Mouse (Mus musculus) embryonic fibroblast, embryonic 13.5 days (primary cell): ENCODE data around the gene Pcolce. TPM values are rescaled to one million over a fixed set of nuclear protein-coding genes. Genes with fewer than 3 reads are reported as not detected.
A peak's percentile ranks its signal among the peaks of the same experiment; 100 is the strongest.

Experiments used
- H3K27ac ChIP-seq: 2 replicates; pipeline ENCODE4 v1.5.1; 2012; ENCODE audit warnings: low read length, control low read depth, inconsistent platforms; ENCODE audit not compliant: insufficient read depth
- H3K4me1 ChIP-seq: 2 replicates; pipeline ENCODE4 v1.6.1; 2011; ENCODE audit warnings: low read length; ENCODE audit not compliant: control insufficient read depth, insufficient read depth
- H3K4me3 ChIP-seq: 2 replicates; pipeline ENCODE4 v1.5.1; 2011; ENCODE audit warnings: mild to moderate bottlenecking, control low read depth, low read length; ENCODE audit not compliant: insufficient read depth
- CTCF ChIP-seq: IDR thresholded peaks from 2 replicates; pipeline ENCODE4 v1.5.1; 2011; ENCODE audit warnings: mild to moderate bottlenecking, control low read depth, low read length, moderate library complexity, borderline replicate concordance; ENCODE audit not compliant: insufficient read depth
- POLR2A ChIP-seq: IDR thresholded peaks from 2 replicates; pipeline ENCODE4 v1.6.1; 2011; ENCODE audit warnings: low read depth, mild to moderate bottlenecking, control low read depth, low read length, moderate library complexity
- polyA plus RNA-seq: library from polyadenylated mRNA; stranded (reverse); fragments of >200 nt; gene quantifications from 2 replicates; pipeline ENCODE4 v1.2.4, GENCODE M21; 2011; ENCODE audit warnings: low read depth; ENCODE audit not compliant: missing spikeins, insufficient read length

Pcolce gene
- polyA plus RNA-seq, 1 experiment = 732 TPM

- Histone ChIP-seq H3K4me1 (peaks cover 16% of the 10 kb centered on the region), H3K27ac (peak overlapping the region; percentile 99), H3K4me3 (peak overlapping the region; percentile 77)
- TF ChIP-seq POLR2A (peak; percentile 85), CTCF (no peak)
Observed at GRCm38 (mm10) chr5:137611245-137611602, 2.4 kb downstream of the Pcolce start.

GRCm38 (mm10) chr5:137610548-137611244 is 2.9 kb downstream of the Pcolce start:
- TF ChIP-seq CTCF (no peak), POLR2A (peak; percentile 92)
- Histone ChIP-seq H3K27ac (peak overlapping the region; percentile 99), H3K4me1 (peaks cover 16% of the 10 kb centered on the region), H3K4me3 (peak overlapping the region; percentile 77)

- Histone ChIP-seq H3K4me3 (peak overlapping the region; percentile 77), H3K4me1 (peaks cover 16% of the 10 kb centered on the region), H3K27ac (peak overlapping the region; percentile 99)
- TF ChIP-seq CTCF (no peak), POLR2A (no peak)
Observed at GRCm38 (mm10) chr5:137610056-137610455, 3.5 kb downstream of the Pcolce start.

- Histone ChIP-seq H3K4me1 (peaks cover 16% of the 10 kb centered on the region), H3K27ac (no peak overlapping the region)
- TF ChIP-seq POLR2A (no peak), CTCF (no peak)
Observed at GRCm38 (mm10) chr5:137609292-137609691, 4.3 kb downstream of the Pcolce start.

GRCm38 (mm10) chr5:137608654-137609190 is 4.9 kb downstream of the Pcolce start:
- Histone ChIP-seq H3K4me1 (peaks cover 14% of the 10 kb centered on the region), H3K4me3 (peak overlapping the region; percentile 77), H3K27ac (no peak overlapping the region)
- no peak for TF ChIP-seq POLR2A
- TF ChIP-seq CTCF = no peak

More at GRCm38 (mm10) chr5:137609292-137609691, 4.3 kb downstream of the Pcolce start:
- H3K4me3 ChIP-seq = peak overlapping the region; percentile 77

GRCm38 (mm10) chr5:137607860-137608653 is 5.5 kb downstream of the Pcolce start:
- no peak for TF ChIP-seq CTCF
- TF ChIP-seq POLR2A = no peak
- H3K27ac ChIP-seq = no peak overlapping the region
- peaks cover 11% of the 10 kb centered on the region for H3K4me1 ChIP-seq
- peak overlapping the region; percentile 77 for H3K4me3 ChIP-seq

GRCm38 (mm10) chr5:137601365-137601729 is 12.2 kb downstream of the Pcolce start:
- Histone ChIP-seq H3K4me3 (peak overlapping the region; percentile 47), H3K27ac (peak overlapping the region; percentile 80), H3K4me1 (peaks cover 8% of the 10 kb centered on the region; the same call in 1 of the 2 replicates)
- no peak for TF ChIP-seq CTCF
- no peak for TF ChIP-seq POLR2A

- Histone ChIP-seq H3K4me1 (peaks cover 8% of the 10 kb centered on the region; the same call in 1 of the 2 replicates), H3K4me3 (peak within 1 kb of the TSS; percentile 68), H3K27ac (peak within 1 kb of the TSS; percentile 82)
- TF ChIP-seq CTCF (no peak), POLR2A (peak; percentile 85)
Observed at GRCm38 (mm10) chr5:137600619-137601364, 12.8 kb downstream of the Pcolce start, which contains the start of gene Mospd3. Mospd3 (minus strand) TSS chr5:137601058.

GRCm38 (mm10) chr5:137600281-137600618 is 13.3 kb downstream of the Pcolce start:
- TF ChIP-seq CTCF (no peak), POLR2A (no peak)
- Histone ChIP-seq H3K4me3 (peak overlapping the region; percentile 68), H3K4me1 (peaks cover 8% of the 10 kb centered on the region; the same call in 1 of the 2 replicates), H3K27ac (no peak overlapping the region)
